Mouse (Mus musculus): ENCODE data around the gene Fam243. TPM values are rescaled to one million over a fixed set of nuclear protein-coding genes. Genes with fewer than 3 reads are reported as not detected.

The Fam243 gene
- polyA plus RNA-seq, 1 experiment = not detected

- WGBS = 72% methylated on average over 5 of the region's 5 CpGs
- Histone ChIP-seq H3K27ac (ENCODE audit: control insufficient read depth, insufficient read depth, low read depth, low read length, poor library complexity) (no peak overlapping the region), H3K4me1 (ENCODE audit: control insufficient read depth, insufficient read depth, low read length) (no peaks in the 10 kb centered on the region)
Observed at GRCm38 (mm10) chr16:92282671-92283070, 38.6 kb downstream of the Fam243 start.

GRCm38 (mm10) chr16:92275526-92275925 lies 45.7 kb downstream of the Fam243 start:
- no peak overlapping the region for H3K4me3 ChIP-seq (replicated peaks; ENCODE audit: control insufficient read depth, low read depth, low read length)
- WGBS = 75% methylated on average over 4 of the region's 4 CpGs
- TF ChIP-seq CTCF (IDR thresholded peaks at IDR 0.05; ENCODE audit: control insufficient read depth, insufficient read depth, low read length) (no peak), POLR2A (IDR thresholded peaks at IDR 0.05; ENCODE audit: borderline replicate concordance, control insufficient read depth, low read depth, low read length) (no peak)
- no peaks in the 10 kb centered on the region for H3K4me1 ChIP-seq (ENCODE audit: control insufficient read depth, insufficient read depth, low read length)
- no peak overlapping the region for H3K27ac ChIP-seq (ENCODE audit: control insufficient read depth, insufficient read depth, low read depth, low read length, poor library complexity)

More at GRCm38 (mm10) chr16:92282671-92283070, 38.6 kb downstream of the Fam243 start:
- H3K4me3 ChIP-seq (replicated peaks; ENCODE audit: control insufficient read depth, low read depth, low read length) = no peak overlapping the region
- TF ChIP-seq CTCF (IDR thresholded peaks at IDR 0.05; ENCODE audit: control insufficient read depth, insufficient read depth, low read length) = no peak
- no peak for TF ChIP-seq POLR2A (IDR thresholded peaks at IDR 0.05; ENCODE audit: borderline replicate concordance, control insufficient read depth, low read depth, low read length)

- TF ChIP-seq POLR2A (IDR thresholded peaks at IDR 0.05; ENCODE audit: borderline replicate concordance, control insufficient read depth, low read depth, low read length) = no peak
- TF ChIP-seq CTCF (IDR thresholded peaks at IDR 0.05; ENCODE audit: control insufficient read depth, insufficient read depth, low read length) = no peak
- Histone ChIP-seq H3K4me1 (ENCODE audit: control insufficient read depth, insufficient read depth, low read length) (no peaks in the 10 kb centered on the region), H3K4me3 (replicated peaks; ENCODE audit: control insufficient read depth, low read depth, low read length) (no peak overlapping the region), H3K27ac (ENCODE audit: control insufficient read depth, insufficient read depth, low read depth, low read length, poor library complexity) (no peak overlapping the region)
- 76% methylated on average over 5 of the region's 5 CpGs for WGBS
Observed at GRCm38 (mm10) chr16:92274516-92274915, 46.7 kb downstream of the Fam243 start.

Other genes starting within 250 kb of the Fam243 start
- gene Kcne2, start 29.1 kb downstream of the Fam243 start, polyA plus RNA-seq (2011; ENCODE audit: insufficient read depth, insufficient read length, low replicate concordance, missing spikeins) = 0.59 TPM in 1 of 2 replicates, not detected in the other
- gene Smim11, start 20.2 kb downstream of the Fam243 start, polyA plus RNA-seq (2011; ENCODE audit: insufficient read depth, insufficient read length, low replicate concordance, missing spikeins) = 42.2 and 64.0 TPM in 2 replicates
- not detected in 2 replicates for gene Kcne1, start 38.0 kb upstream of the Fam243 start, polyA plus RNA-seq (2011; ENCODE audit: insufficient read depth, insufficient read length, low replicate concordance, missing spikeins)
- gene Rcan1, start 149.4 kb upstream of the Fam243 start, polyA plus RNA-seq (2011; ENCODE audit: insufficient read depth, insufficient read length, low replicate concordance, missing spikeins) = 3.6 and 9.5 TPM in 2 replicates
- not detected in 2 replicates for gene Clic6, start 164.3 kb upstream of the Fam243 start, polyA plus RNA-seq (2011; ENCODE audit: insufficient read depth, insufficient read length, low replicate concordance, missing spikeins)